Mouse (Mus musculus) layer of hippocampus, postnatal 36 days (tissue): ENCODE results near the gene Rgp1. TPM values are rescaled to one million over a fixed set of nuclear protein-coding genes. Genes with fewer than 3 reads are reported as not detected.

ENCODE experiments used
- microRNA-seq, 2 experiments: library from miRNA; unstranded; fragments of <30 nt; microRNA quantifications; one replicate each; pipeline ENCODE4 v1.2.0; 2021
- total RNA-seq, 2 experiments: library from RNA; stranded (reverse); gene quantifications; 2 replicates each; pipeline ENCODE4 v1.2.3; 2021

Rgp1 gene
- total RNA-seq, 2 experiments from 2014 or later: 43.2 to 51.2 TPM

Small RNAs within 50 kb of the gene (microRNA-seq; reads per million reads assigned to microRNA genes)
- 0.30 to 0.63 reads per million in 2 experiments for gene Gm25262

Other genes starting within 250 kb of the Rgp1 start
- 100 to 1,000 TPM; 104 to 120 TPM for gene Rusc2, start 196.7 kb upstream of the Rgp1 start, total RNA-seq
- gene Fam166b, start 149.6 kb upstream of the Rgp1 start, total RNA-seq: 1 to 10 TPM in 1 of 2 experiments, under 1 TPM in 1; 0.72 to 2.6 TPM
- gene Tesk1, start 136.8 kb upstream of the Rgp1 start, total RNA-seq: 10 to 100 TPM; 76.2 to 76.3 TPM
- not detected for gene Cd72, start 124.1 kb upstream of the Rgp1 start, total RNA-seq
- gene Sit1, start 95.0 kb upstream of the Rgp1 start, total RNA-seq: not detected
- 10 to 100 TPM; 25.0 to 26.0 TPM for gene Ccdc107, start 85.8 kb upstream of the Rgp1 start, total RNA-seq
- gene Arhgef39, start 79.0 kb upstream of the Rgp1 start, total RNA-seq: under 1 TPM; 0.56 to 0.82 TPM
- under 1 TPM; 0.17 to 0.35 TPM for gene Car9, start 71.7 kb upstream of the Rgp1 start, total RNA-seq
- gene Tpm2, start 55.0 kb upstream of the Rgp1 start, total RNA-seq: 1 to 10 TPM; 4.8 to 6.9 TPM
- gene Creb3, start 16.4 kb upstream of the Rgp1 start, total RNA-seq: 10 to 100 TPM; 72.6 to 73.2 TPM
- gene Tln1, start 16.0 kb upstream of the Rgp1 start, total RNA-seq: 10 to 100 TPM; 44.8 to 49.0 TPM
- 10 to 100 TPM; 58.8 to 59.6 TPM for gene Gba2, start 158 bp downstream of the Rgp1 start, total RNA-seq
- not detected for gene Msmp, start 5.8 kb downstream of the Rgp1 start, total RNA-seq
- 10 to 100 TPM; 51.6 to 59.1 TPM for gene Npr2, start 53.2 kb downstream of the Rgp1 start, total RNA-seq
- 1 to 10 TPM in 1 of 2 experiments, under 1 TPM in 1; 0.87 to 1.4 TPM for gene Spag8, start 74.9 kb downstream of the Rgp1 start, total RNA-seq
- 10 to 100 TPM; 29.6 to 33.2 TPM for gene Hint2, start 77.8 kb downstream of the Rgp1 start, total RNA-seq
- 10 to 100 TPM; 66.7 to 67.3 TPM for gene Tmem8b, start 90.3 kb downstream of the Rgp1 start, total RNA-seq
- 1 to 10 TPM; 1.3 to 1.5 TPM for gene Fam221b, start 90.4 kb downstream of the Rgp1 start, total RNA-seq
- not detected for gene Olfr70, start 122.1 kb downstream of the Rgp1 start, total RNA-seq
- gene Olfr71, start 131.5 kb downstream of the Rgp1 start, total RNA-seq: not detected
- gene Hrct1, start 148.5 kb downstream of the Rgp1 start, total RNA-seq: 1 to 10 TPM in 1 of 2 experiments, under 1 TPM in 1; 0.47 to 1.2 TPM
- 1 to 10 TPM in 1 of 2 experiments, under 1 TPM in 1; 0.61 to 1.1 TPM for gene Spaar, start 151.3 kb downstream of the Rgp1 start, total RNA-seq
- gene Olfr159, start 192.3 kb downstream of the Rgp1 start, total RNA-seq: not detected
- not detected for gene Olfr156, start 245.2 kb downstream of the Rgp1 start, total RNA-seq